Mouse (Mus musculus): ENCODE data around the gene Perp. TPM values are rescaled to one million over a fixed set of nuclear protein-coding genes. Genes with fewer than 3 reads are reported as not detected.

Gene Perp
- polyA plus RNA-seq, 1 experiment: 70.5 TPM

DNA sequence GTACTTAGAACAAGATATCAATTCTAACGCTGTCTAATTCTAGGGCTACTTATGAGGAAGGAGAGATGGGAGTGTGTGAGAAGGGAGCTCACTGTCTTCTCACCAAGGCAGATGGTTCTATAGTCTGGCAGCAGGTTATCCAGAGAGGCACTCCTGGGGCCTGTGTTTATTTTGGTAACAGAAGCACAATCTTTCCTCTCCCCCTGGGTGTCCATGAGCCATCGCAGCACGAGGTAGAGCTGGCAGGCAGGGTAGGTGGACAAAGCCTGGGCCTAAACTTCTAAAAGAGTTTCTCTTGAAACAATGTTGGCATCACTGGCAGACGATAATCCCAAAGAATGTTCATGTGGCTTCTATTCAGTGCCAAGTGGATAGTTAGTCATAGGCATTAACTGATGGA, 18.5 kb downstream of the Perp start:
- DNase-seq (ENCODE audit: low read depth): no peak

DNA sequence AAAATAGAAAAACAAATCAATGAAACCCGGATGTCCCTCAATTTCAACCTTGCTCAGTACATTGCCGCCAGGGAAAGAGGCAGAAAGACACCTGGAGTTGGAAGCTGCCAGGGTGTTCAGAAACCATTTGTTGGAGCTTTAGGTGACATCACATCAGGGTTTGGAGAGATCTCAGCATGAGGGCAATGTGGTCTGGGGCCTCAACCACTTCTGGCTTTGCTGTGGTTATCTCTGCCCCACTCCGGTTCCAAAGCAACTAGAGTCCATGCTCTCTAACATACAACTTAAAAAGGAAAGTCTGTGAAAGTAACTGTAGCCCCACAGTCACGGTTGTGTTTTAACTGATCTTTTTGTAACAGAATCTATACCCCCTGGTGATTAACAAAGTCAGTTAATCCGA, 19.9 kb downstream of the Perp start:
- DNase-seq (ENCODE audit: low read depth): no peak

DNA sequence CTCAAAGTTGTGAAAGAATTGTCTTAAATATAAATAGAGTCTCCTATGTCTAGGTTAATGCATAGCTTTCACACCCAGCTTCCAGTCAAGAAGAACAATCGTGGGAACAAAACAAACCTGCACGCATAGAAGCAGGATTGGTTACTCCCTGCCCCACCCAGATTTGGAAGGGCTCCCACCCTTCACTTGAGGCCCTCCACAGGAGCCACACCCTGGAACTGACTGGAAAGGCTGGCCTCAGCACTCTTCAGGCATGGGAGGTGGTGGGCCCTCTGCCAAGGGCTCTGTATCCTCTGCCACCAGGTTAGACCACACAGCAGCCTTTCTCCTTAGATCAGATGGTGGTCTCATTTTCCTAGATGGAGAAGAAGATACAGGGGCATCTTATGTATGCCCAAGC, 26.2 kb downstream of the Perp start:
- no peak for DNase-seq (ENCODE audit: low read depth)

DNA sequence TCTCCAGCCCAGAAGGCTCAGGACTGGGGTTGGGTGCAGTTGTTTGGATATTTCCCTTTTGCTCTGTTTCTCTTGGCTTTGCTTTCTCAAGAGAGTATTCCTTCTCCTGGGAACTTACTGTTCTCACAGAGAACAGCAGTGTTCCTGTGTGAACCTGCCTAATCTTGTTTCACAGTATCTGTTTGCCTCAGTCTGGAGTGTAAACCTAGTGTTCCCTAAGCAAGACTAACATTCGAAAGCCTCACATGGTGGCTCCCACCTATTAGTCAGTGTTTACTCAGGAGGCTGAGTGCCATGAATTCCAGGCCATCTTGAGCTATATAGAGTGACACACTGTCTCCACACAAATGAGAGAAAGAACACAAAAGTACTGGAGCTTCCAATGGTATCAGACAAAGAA, 31.4 kb downstream of the Perp start:
- peak; percentile 96 for DNase-seq (ENCODE audit: low read depth)

DNA sequence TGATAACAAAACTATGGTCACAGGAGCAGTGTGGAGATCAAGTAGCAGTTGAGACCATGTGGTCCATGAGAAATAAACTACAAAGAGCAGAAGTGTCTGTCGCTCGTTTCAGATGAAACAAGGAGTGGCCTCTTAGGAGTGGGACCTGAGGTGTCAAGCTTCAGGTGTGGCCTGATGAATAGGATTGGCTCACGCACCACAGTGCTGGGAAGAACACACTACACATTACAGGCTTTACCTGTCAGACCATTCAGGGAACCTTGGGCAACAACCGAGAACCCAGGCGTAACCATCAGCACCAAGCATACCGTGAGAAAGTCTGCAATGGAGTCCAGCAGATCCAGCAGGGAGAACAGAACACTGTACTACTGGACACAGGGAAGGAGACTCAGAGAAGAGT, 33.3 kb downstream of the Perp start:
- no peak for DNase-seq (ENCODE audit: low read depth)

DNA sequence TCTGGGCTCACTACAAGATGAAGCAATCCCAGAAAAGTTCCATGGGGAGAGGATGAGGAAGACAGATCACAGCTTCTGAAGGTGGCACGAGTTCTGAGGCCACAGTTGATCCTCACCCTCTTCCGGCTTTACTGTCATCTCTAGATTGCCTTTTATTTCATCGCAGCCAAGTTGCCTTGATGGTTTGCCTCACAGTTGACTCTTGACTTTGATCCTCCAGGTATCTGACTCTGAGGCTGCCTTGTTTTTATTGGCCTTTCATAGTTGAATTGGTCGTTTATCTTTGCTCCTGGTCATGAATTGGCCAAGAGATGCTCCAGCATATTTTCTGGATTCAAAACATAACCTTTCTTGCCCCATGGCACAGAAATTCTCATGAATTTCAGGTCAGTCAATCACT, 34.3 kb downstream of the Perp start:
- DNase-seq (ENCODE audit: low read depth): peak; percentile 89

DNA sequence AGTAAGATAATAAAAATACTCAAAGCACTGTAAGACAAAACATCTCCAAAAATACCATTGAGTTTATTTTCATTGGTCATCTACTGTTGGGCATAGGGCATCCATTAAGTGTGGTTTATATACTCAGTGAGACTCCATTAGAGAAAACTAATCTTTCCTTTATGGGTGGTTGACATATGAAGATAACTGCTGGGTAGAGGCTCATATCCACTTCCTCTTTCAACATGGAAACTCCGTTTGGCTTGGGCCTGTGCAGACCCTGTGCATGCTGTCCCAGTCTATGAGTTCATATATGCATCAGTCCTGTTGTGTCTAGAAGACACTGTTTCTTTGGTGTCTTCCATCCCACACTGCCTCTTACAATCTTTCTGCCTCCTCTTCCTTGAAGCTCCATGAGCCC, 34.9 kb downstream of the Perp start:
- DNase-seq (ENCODE audit: low read depth): no peak

DNA sequence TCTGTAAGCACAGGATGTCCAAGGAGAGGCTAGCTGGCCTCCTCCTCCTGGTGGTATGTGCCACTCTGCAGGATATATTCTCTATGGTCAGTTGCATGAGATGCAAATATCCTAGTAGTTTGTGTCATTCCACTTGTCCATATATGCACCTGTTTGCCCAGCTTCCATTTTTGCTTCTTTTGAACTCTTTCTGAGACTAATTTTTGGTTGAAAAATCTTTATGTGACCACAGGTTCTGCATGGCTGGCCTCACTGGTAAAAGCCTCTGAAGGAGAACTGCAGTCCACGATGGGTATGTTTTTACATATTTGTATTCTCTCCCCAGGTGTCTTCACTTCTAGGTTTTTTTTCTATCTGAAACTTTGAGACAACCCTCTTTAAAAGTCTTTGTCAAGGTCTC, 37.4 kb downstream of the Perp start:
- no peak for DNase-seq (ENCODE audit: low read depth)

DNA sequence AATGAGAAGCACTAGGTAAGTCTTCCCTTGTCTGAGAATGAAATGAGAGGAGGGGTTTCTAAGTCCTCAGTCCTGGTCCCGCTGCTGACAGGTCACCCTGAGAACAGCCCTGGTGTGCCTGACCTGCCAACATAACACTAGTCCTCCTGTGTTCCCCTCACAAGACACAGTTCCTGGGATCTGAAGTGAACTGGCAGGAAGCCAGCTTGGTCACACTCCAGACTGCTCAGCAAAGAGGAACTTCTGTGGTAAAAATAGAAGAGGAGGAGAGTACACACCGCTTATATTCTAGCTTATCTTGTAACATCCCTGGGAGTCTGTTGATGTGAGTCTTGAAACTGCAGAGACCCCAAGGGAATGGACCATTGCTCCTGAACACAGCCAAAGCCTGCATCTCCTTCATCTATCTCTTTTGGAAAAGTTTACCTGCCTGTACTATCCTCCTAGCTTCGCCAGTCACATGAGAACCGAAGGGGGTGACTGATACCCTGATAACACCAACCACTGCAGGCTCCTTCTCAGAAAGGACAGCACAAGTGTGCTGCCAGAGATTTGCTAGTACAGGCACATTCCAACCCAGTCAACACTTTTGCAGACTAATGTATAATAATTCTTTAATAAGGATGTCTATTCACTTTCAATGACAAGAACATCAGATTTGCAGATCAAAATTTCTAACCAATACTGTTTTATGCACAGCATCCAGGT, 42.3 kb downstream of the Perp start:
- no peak for DNase-seq (ENCODE audit: low read depth)

DNA sequence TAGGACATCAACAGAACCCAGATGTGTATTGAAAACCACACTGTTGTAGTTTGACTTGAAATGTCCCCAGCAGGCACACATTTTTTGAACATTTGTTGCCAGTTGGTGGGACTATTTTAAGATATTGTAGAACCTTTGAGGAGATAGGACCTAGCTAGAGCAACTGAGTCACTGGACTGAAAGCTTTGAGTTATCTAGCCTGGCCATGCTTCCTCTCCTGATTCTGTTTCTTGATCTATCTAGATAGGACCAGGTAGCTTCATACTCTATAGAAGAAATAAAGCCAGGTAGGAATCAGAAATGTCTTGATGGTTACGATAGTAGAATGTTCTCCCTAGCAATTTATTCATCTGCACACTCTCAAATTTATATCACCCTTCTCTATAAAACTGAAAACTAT, 43.9 kb downstream of the Perp start:
- DNase-seq (ENCODE audit: low read depth): no peak

DNA sequence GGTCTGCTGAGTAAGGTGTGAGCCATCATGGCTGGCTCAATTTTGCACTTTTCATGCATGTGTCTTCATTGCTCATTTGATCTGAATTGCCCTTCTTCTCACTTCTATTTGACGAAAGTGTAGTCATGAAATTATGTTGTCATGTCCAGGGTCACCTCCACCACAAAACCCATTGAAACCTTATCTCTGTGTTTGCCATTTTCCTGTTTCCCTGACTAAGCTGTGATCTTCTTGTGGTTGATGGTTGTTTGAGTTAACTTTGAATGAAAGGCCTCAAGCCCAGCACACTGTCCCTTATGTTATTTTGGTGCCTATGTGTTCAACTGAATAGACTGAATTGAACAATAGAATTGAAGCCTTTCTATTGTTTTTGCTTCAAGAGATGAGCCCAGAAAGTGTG, 44.4 kb downstream of the Perp start:
- DNase-seq (ENCODE audit: low read depth): no peak

DNA sequence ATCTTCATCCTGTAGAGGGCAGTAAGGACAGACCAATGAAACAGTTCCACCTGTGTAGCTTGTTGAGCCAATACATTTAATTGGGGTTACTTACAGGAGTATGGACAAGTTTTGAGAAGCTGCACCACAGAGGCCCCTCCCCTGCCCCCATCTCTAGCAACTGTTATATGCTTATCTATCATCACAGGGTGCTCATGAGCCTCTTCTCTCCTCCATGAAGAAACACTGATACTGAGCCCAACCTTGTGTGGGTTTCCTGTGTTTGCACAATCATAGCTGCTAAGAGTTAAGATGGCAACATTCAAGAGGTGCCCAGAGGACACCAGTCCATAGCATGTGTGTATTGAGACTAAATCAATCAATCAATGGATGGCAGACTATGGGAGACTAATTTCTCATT, 46.3 kb downstream of the Perp start:
- no peak for DNase-seq (ENCODE audit: low read depth)

DNA sequence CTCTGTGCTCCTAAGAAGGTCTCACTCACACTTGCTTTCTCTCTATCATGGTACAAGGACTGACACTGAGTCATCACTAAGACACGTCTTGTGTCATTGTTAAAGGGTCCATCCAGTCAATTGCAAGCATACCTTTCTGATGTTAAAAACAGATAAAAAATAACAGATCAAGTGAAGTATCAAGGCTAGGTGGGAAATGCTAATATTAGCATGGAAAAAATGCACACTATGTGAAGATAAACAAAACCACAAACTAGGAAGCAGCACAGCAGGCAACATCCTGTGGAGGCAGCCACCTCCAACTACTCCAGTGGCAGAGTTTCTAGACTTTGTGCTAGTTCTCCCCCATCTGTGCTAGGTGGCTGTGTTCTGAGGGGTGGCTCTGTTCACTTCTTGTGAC, 47.3 kb downstream of the Perp start:
- no peak for DNase-seq (ENCODE audit: low read depth)

DNA sequence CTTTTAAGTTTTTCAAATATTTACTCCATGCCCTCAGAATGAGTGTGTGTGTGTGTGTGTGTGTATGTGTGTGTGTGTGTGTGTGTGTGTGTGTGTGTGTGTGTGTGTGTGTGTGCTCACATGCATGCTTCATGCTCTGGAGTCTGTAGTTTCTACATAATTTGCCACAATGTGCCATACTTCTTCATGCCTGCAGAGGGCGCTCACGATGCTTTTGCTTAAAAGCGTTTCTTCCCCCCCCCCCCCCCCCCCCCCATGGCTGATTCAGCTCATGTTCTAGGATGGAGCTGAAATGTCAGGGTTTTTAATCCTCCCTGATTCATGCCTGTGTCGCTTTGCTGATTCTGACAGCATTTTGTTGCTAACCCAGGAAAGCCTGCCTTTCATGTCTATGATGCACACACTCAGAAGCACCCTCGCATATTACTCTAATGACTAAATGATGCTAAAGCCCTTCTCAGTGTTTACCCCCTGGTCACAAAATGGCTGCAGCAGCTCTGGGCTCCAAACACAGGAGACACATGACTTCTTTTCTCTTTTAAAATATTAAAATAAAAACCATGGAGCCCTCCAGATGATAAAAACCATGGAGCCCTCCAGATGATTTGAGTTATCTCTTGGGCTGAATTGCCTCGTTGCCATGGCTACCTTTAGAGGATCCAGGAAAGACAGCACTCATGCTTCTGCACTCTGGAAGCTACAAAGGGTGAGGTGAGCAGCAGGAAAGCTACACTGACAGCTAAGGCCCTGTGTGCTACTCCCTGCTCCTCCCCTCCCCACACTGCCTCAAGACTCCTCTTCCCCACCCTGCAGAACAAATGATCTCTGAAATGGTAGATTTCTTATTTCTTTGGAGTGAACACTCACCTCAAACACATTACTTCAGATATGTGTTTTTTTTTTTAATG, 49.7 kb downstream of the Perp start:
- no peak for DNase-seq (ENCODE audit: low read depth)

DNA sequence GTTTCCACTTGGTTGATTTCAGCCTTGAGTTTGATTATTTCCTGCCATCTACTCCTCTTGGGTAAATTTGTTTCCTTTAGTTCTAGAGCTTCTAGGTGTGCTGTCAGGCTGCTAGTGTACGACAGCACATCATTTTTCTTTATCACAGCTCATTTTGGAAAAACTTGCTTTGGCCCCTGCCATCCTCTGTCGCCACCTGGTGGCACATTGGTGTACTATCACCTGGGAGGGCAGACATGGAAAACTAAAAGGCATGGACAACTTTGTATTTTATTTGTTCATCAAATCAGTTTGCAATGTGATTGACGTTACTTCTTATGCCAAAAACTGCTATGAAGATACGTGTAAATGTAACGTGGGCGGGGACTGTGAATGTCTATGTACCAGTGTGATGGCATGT, 59.3 kb downstream of the Perp start:
- DNase-seq (ENCODE audit: low read depth): no peak

Other genes with a start within 250 kb of the Perp start
- gene Arfgef3, start 101.1 kb upstream of the Perp start, polyA plus RNA-seq (2012; rRNA removed): 3.7 and 5.5 TPM in 2 replicates
- gene Gm4922, start 58.2 kb upstream of the Perp start, polyA plus RNA-seq (2012; rRNA removed): not detected in 2 replicates
- gene Tnfaip3, start 170.6 kb downstream of the Perp start, polyA plus RNA-seq (2012; rRNA removed): 4.2 and 4.3 TPM in 2 replicates

Measured in gonadal fat pad, adult 2 months (tissue).